Mouse (Mus musculus) hindlimb bud, embryonic 11.5 days (tissue): Measurements from ENCODE around the gene Gpr153.

Experiments used
- DNase-seq: peaks from one replicate; pipeline ENCODE4 v3.0.0-alpha.2; 2012; ENCODE audit warnings: low read depth, low spot score; ENCODE audit errors: extremely low spot score

The Gpr153 gene

GRCm38 (mm10) chr4:152264177-152264530, 9.9 kb upstream of the Gpr153 start:
- no peak for DNase-seq

GRCm38 (mm10) chr4:152264867-152265568, 9.0 kb upstream of the Gpr153 start:
- DNase-seq = no peak

GRCm38 (mm10) chr4:152265791-152266190, 8.2 kb upstream of the Gpr153 start:
- DNase-seq = no peak

GRCm38 (mm10) chr4:152266236-152266895, 7.7 kb upstream of the Gpr153 start:
- DNase-seq = no peak

- no peak for DNase-seq
Measured at GRCm38 (mm10) chr4:152267748-152268369, 6.2 kb upstream of the Gpr153 start.

GRCm38 (mm10) chr4:152269967-152270366, 4.1 kb upstream of the Gpr153 start:
- no peak for DNase-seq

- no peak for DNase-seq
Measured at GRCm38 (mm10) chr4:152270599-152270998, 3.4 kb upstream of the Gpr153 start.

GRCm38 (mm10) chr4:152271334-152271733, 2.7 kb upstream of the Gpr153 start:
- no peak for DNase-seq

- DNase-seq = no peak
Measured at GRCm38 (mm10) chr4:152272006-152272405, 2.0 kb upstream of the Gpr153 start.

- no peak for DNase-seq
Measured at GRCm38 (mm10) chr4:152272449-152273049, 1.5 kb upstream of the Gpr153 start.

- no peak for DNase-seq
Measured at GRCm38 (mm10) chr4:152273191-152273590, 841 bp upstream of the Gpr153 start.

GRCm38 (mm10) chr4:152274681-152275131, 674 bp downstream of the Gpr153 start:
- DNase-seq = no peak

GRCm38 (mm10) chr4:152276389-152277347, 2.6 kb downstream of the Gpr153 start:
- DNase-seq = no peak

- DNase-seq = no peak
Measured at GRCm38 (mm10) chr4:152277916-152278315, 3.9 kb downstream of the Gpr153 start.

GRCm38 (mm10) chr4:152278986-152279385, 5.0 kb downstream of the Gpr153 start:
- DNase-seq = no peak

GRCm38 (mm10) chr4:152281601-152282000, 7.6 kb downstream of the Gpr153 start:
- DNase-seq = no peak

GRCm38 (mm10) chr4:152282721-152283120, 8.7 kb downstream of the Gpr153 start:
- no peak for DNase-seq

- no peak for DNase-seq
Measured at GRCm38 (mm10) chr4:152283186-152283950, 9.3 kb downstream of the Gpr153 start.

GRCm38 (mm10) chr4:152285505-152285904, 11.5 kb downstream of the Gpr153 start:
- no peak for DNase-seq

GRCm38 (mm10) chr4:152286183-152286582, 12.2 kb downstream of the Gpr153 start:
- DNase-seq = no peak
